Mouse (Mus musculus) activated CD4-positive, CD25-positive, alpha-beta regulatory T cell, adult 4 months (primary cell): ENCODE measurements around the gene Bfsp2. TPM values are rescaled to one million over a fixed set of nuclear protein-coding genes. Genes with fewer than 3 reads are reported as not detected.
A peak's percentile ranks its signal among the peaks of the same experiment; 100 is the strongest.

ENCODE experiments used
- ATAC-seq: one replicate; pipeline ENCODE4 v1.8.0; 2017
- polyA plus RNA-seq, 2 experiments: library from polyadenylated mRNA; unstranded; fragments of 100-300 nt; shearing (Covaris generic); gene quantifications; one replicate each; pipeline ENCODE4 v1.2.1; 2017

Bfsp2 gene
- polyA plus RNA-seq, result 1 to 10 TPM in 1 of 2 experiments, under 1 TPM in 1; 0.97 to 2.4 TPM

- no peak for ATAC-seq
Observed at GRCm38 (mm10) chr9:103480044-103480576, at the start of gene Bfsp2. Gene Bfsp2 (minus strand): TSS chr9:103480420.

DNA sequence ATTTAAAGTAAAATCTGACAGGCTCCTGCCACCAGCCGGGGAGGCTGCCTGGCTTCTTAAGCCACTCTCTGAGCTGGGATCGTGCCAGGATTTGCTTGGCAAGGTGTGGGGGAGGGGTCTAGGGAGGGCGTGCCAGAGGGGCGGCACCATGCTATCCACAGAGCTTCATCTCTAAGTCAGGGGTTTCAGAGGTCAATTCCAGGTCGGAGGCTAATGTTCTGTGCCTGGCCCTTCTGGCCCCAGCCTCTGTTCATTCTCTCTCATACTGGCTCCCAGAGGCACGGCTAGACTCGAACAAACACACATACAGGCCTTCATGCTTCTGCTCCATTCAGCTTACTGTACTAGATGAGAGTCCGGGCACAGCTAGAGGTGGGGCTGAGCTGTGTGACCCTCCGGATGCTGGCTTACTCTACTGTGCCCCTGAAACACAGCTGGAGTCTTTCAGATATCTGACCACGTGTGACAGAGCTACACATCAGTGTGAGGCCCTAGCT is 44.9 kb upstream of the Bfsp2 start:
- ATAC-seq, result no peak

DNA sequence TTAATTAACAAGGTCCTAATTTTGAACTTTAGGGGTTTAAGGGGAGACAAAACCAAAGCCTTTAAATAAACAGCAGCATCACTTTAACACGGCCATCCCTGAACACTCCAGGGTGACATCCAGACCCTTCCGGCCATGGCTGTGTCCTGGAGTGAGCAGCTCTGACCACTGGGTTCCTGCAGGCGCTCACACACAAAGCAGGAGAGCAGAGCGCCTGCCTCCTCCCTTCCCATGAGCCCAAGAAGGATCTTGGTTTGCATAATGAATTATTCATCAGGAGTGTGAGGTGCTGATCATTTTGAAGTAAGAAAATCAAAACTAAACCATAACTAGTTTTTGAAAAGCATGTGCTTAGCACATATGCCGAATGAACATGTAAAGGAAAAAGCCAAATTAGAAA is 44.4 kb upstream of the Bfsp2 start:
- no peak for ATAC-seq

GRCm38 (mm10) chr9:103523742-103524403 is 43.7 kb upstream of the Bfsp2 start:
- no peak for ATAC-seq

DNA sequence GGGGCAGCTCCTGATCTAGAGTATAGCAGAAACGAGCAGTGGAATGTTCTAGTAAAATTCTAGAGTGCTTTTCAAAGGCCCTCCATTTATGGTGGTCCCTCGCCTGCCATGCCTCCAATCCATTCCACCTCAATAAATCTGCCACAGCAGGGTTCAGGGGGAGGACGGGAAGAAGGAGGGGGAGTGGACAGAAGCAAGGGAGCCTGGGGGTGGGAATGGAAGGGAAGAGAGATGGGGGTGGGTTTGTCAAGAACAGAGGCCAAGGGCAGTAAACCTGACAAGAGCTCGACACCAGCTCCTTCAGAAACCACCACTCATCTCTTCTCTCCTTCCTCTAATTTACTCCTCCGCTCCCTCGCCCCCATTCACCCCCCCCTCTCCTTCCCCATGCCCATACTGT is 42.8 kb upstream of the Bfsp2 start:
- no peak for ATAC-seq

- no peak for ATAC-seq
Observed at GRCm38 (mm10) chr9:103513884-103514283, 33.7 kb upstream of the Bfsp2 start.

GRCm38 (mm10) chr9:103512257-103512656 is 32.0 kb upstream of the Bfsp2 start:
- no peak for ATAC-seq

GRCm38 (mm10) chr9:103506968-103507584 is 26.9 kb upstream of the Bfsp2 start:
- no peak for ATAC-seq

GRCm38 (mm10) chr9:103505067-103505466 is 24.8 kb upstream of the Bfsp2 start:
- ATAC-seq, result no peak

- ATAC-seq, result no peak
Observed at GRCm38 (mm10) chr9:103504646-103505045, 24.4 kb upstream of the Bfsp2 start.

- no peak for ATAC-seq
Observed at GRCm38 (mm10) chr9:103503586-103504298, 23.5 kb upstream of the Bfsp2 start.

- no peak for ATAC-seq
Observed at GRCm38 (mm10) chr9:103502655-103503054, 22.4 kb upstream of the Bfsp2 start.

DNA sequence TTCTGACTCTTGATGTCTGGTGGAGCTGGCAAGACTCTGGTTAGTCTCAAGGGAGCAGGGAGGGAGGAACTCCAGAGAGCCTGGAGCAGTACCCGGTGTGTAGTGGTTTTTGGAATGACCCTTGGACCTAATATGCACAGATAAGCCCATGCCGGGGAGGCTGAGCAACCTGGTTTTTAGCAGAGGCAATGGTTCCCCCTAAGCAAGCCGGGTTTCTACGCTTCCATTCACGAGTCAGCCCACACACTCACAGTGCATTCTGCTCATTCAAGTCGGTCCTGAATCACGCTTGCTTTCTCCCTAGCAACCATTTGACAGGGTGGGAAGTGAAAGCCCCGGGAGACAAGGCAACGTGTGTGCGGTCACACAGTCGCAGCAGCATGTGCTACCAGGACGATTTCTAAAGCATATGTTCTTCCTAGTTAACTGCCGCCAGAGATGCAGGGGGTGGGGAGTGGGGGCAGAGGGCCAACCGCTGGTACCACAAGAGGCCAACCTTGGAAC is 21.7 kb upstream of the Bfsp2 start:
- ATAC-seq, result no peak

DNA sequence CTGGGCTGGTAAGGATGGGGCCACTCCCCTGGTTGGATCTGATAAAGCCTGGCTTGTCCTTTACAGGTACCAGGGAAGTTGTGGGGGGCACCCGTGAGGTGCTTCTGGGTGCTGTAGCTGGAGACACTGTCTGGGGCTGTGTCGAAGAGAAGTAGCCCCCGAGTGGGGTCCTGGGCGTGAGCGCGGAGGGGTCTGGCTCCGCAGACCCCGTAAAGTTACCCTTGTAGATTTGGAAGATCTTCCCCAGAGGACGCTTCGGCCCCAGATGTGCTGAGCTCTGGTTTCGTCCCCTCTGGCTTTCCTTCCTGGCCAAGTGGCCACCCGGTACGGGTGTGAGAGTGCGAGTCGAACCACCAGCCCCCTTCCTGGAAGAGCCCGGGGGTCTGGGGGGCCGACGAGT is 19.1 kb upstream of the Bfsp2 start:
- ATAC-seq, result no peak

- ATAC-seq, result no peak
Observed at GRCm38 (mm10) chr9:103498699-103499098, 18.5 kb upstream of the Bfsp2 start.

DNA sequence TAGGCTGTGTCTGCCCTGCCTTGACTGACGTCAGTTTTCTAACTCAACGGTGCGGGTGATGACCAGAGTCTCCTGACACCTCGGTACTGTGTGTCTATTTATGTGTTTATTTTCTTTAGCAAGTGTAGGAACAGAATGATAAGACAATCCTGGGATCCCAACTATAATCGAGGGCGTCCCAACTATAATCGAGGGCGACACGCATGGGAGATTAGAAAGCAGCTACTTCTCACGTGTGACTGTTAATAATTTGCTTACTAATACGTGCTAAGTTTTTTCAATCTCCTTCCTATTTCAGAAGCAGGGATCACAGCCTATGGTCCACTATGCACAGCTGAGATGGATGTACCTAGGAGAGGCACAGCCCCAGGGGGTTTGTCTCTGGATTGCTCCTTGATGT is 15.2 kb upstream of the Bfsp2 start:
- no peak for ATAC-seq

GRCm38 (mm10) chr9:103494346-103495020 is 14.3 kb upstream of the Bfsp2 start:
- ATAC-seq, result no peak

- no peak for ATAC-seq
Observed at GRCm38 (mm10) chr9:103491985-103492384, 11.8 kb upstream of the Bfsp2 start.

- peak; percentile 36 for ATAC-seq
Observed at GRCm38 (mm10) chr9:103490439-103490838, 10.2 kb upstream of the Bfsp2 start.

DNA sequence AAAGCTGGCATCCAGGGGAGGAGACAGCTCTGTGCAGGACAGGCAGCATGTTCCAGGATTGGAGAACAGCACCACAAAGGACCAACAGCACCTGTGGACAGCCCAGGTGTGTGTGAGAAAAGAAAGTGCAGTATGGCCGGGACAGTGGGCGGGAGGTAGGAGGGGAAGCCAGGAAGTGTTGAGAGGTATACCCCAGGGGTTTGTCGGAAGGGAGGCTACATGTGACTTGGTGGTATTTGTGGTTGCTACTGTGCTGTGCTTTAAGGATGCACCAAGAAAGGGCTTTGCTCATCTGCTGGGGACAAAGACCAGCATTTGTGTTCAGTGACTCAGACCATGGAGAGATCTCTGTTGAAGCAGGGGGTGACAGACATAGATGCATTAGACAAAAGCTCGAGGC is 9.7 kb upstream of the Bfsp2 start:
- peak; percentile 32 for ATAC-seq

DNA sequence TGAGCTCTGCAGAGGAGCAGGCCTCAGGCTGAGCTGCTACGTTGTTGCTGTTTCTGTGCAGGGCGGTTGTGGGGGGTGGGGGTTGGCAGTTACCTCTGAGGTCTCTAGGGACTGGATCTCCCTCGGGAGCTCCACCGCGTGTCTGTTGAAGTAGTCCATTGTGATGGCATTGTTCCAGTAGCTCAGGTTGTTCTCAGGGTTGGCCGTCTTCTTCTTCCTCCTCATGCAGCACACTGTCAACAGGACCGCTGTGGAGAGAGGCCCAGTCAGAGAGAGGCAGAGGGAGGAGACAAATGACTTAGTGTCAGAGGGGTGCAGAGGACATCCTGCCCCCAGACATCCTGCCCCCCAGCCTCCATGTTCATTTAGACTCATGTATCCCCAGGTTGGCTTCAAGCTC is 8.9 kb upstream of the Bfsp2 start:
- ATAC-seq, result no peak

DNA sequence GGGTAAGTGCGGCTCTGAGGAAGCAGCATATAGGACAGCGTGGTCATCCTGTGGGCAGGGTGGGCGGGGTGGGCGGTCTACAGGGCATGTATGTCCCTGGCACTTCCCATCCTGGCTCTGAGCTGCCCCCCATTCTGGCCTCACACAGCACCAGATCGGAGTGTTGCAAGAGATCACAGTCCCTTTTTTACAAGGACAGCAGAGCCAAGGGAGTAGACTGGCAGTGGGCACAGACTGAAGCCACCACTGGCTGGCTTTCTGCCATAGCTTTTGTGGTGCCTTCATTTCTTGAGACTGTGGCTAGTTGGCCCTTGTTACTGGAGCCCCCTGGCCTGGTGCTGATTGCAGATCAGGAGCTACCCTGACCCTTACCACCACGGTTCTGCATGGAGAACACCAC is 6.0 kb upstream of the Bfsp2 start:
- ATAC-seq, result no peak

- no peak for ATAC-seq
Observed at GRCm38 (mm10) chr9:103485606-103486005, 5.4 kb upstream of the Bfsp2 start.
